Mouse (Mus musculus): ENCODE data around the gene Phldb2.

Phldb2 gene

DNA sequence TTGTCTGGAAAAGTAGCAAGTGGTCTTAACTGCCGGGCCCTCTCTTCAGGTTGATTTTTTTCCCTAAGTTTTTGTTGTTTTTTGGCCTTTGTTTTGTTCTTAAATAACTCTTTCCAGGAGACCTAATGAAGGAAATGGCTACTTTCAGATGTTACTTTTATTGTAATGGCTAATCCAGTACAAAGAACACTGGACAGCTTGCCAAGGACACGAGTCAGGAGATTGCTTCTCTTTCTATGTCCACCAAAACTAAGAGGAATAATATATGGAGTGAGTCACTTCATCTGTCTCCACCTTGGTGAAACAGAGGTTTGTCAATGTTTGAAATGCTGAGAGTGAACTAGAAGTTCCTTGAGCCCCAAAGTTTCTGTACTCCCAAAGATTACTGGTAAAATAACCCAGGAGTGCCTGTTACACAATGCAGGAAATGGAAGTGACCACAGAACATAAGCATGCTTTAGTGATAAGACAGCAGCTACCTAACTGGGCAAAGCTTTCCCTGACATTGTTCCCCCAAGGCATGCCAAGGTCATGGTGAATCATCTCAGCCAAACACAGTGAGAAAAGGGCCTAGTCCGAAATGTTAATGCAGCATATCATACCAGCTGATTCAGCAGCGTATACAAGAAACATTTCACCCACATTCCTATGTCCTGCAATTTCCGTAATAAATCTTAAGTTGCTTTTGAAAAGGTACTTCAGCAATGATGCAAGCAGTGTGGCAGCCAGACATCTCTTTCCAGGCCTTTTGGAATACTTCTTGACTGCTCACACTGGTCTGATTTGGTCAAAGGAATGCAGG lies 115.7 kb downstream of the Phldb2 start:
- no peak for DNase-seq

DNA sequence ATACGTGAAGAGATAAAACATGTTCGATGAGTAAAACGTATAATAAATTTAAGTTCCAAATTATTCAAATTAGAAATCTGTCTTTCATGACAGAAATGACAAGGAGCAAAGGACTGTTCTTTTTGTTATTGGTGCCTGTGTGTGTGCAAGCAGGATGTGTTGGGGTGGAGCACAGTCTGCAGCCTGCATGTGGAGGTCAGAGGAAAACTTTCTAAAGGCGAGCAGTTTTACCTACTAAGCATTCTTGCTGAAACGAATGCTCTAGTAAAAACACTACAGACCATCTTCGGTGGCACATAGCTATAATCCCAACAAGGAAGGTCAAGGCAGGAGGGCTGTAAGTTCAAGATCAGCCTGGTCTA lies 120.7 kb downstream of the Phldb2 start:
- DNase-seq = no peak

GRCm38 (mm10) chr16:45832061-45832746 lies 121.2 kb downstream of the Phldb2 start:
- DNase-seq = no peak

- no peak for DNase-seq
Observed at GRCm38 (mm10) chr16:45831094-45831872, 122.1 kb downstream of the Phldb2 start.

- DNase-seq = no peak
Observed at GRCm38 (mm10) chr16:45830096-45830866, 123.1 kb downstream of the Phldb2 start.

GRCm38 (mm10) chr16:45825309-45825708 lies 128.1 kb downstream of the Phldb2 start:
- no peak for DNase-seq

DNA sequence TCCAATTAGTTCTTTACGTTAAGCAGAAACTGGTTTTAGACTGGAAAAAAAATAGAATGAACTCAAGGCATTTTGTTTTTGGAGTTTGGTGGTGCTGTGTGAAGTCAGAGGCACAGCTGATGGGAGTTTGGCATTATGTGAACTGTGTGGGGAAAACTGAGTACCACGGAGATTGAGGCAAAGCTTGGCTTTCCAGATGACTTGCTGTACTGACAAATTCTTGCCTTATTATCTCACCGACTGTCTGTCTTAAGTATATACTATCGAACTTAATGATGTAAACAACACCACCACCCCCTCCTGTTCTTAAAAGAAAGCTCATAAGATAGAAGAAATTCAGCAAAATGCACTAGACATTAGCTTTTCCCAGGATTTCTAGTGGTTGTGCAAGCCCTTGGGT lies 129.4 kb downstream of the Phldb2 start:
- DNase-seq = no peak

DNA sequence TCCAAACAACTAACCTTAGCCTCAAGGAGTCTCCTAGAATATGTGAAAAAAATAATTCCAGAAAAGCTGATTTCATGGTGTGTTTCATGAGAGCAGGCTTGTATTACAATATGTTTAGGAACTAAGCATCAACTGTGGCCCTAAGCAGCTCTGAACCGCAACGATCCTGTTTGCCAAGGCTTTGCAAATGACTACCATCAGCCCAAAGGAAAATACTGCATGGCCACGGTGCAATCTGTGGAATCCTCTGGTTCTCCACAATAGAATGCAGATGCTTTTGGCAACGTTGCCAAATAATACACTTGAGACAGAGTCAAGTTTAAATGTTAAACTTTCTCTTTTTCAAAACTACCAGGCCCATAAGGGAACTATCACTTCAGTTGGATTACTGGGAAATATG lies 133.5 kb downstream of the Phldb2 start:
- DNase-seq = no peak

DNA sequence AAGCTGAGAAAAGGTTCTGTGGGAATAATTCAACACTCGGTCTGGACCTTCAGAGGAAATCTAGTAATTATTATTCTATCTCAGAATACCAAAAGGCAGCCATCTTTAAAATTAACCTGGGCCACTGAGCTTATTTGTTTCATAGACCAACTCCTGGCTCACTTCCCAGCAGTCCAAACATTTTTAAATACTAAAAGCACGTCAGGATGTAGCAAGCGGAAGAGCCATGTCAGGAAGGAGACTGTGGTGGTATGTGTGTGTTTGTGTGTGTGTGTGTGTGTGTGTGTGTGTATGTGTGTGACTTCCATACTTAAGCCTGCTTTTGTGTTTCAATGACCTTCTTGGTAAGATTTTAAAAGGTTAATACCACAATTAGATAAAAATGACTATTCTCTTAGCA lies 135.6 kb downstream of the Phldb2 start:
- no peak for DNase-seq

GRCm38 (mm10) chr16:45816670-45817069 lies 136.7 kb downstream of the Phldb2 start:
- DNase-seq = no peak

DNA sequence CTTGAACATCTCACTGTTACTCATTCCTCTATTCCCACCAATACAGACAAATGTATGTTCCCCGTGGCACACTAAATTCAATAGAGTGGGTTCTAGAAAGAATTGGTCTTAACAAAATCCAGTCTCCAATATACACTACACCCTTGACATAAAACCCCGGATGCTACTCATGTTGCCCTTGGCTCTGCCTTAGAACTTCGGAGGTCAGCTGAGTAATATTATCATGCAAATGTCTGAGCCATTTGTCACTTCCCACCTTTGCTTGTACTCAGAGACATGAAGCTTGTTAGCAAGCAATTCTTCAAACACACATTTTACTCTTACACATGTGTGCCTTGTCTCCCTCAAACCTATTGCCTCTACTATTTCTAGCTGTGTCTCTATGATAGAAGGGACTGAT lies 138.8 kb downstream of the Phldb2 start:
- DNase-seq = no peak

DNA sequence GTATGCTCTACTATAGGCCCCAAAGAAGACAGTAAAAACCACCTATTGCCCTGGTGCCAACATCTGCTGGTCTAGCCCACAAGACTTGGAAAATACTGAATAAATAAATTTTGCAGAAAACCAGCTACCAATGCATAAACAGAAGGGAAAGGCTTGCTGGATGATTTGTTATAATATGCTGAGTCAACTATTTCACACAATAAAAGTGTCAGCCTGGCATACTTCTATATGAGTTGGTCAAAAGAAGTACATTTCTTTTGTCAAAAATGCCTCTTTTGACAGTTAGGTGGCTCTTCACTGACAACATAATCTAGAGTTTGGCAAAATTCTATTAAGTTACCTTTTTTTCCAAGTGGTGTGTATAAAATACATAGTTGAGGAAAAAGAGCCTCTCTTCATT lies 141.6 kb downstream of the Phldb2 start:
- no peak for DNase-seq

DNA sequence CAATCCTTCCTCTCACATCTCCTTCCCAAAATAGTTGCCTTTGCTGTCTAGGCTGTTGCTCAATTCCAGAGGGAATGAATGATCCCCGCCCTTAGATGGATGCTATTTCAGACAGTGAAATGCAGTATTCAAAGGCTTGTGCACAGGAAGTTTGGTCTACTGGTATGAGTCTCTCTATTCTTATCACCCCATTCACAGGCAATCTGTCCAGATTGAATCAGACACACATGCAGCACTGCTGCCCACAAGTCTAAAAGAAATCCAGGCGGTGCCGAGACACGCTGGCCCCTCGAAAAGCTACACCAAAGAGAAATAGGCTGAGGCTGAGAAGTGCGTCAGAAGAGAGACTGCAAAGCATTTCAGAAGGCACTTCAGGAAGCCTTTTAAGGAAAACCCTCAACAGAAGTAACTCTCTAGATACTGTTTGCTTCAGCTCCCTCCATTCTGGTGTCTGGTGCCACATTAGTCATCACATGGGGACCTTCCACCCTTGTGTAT lies 142.5 kb downstream of the Phldb2 start:
- DNase-seq = no peak

DNA sequence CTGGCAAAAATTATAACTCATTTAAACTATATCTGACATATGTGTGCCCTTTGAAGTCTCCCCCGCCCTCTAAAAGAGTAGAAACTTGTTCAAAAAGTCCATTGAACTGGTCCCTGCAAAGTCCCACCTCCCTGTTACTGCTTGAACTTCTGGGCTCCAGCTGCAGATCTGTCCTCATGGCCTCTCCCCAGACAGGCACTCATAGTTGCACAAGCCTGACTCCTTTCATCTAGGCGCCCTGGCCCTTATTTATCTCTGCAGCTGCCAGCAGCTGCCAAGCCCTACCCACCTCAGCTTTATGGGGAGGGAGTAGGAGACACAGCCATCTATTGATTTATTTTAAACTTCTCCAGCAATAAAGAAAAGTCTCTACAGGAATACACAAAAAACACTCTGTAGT lies 143.2 kb downstream of the Phldb2 start:
- DNase-seq = no peak

DNA sequence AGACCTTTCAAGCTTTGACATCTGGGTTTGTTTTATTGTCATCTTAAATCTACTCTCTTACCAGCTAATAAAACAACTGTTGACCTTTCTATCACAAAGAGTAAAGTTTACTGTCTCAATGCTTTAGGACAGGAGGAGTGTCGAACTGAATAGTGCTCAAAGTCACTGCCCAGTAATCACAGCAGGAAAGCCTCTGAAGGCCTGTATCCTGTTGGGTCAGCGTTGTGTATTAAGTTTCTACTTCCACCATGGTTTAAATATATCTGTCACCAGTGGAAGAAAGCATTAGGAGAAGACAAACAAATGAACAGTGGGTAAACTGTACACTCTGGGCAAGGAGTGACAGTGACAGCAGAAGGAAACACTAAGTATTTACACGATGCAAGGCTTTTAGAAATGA lies 148.7 kb downstream of the Phldb2 start:
- no peak for DNase-seq

DNA sequence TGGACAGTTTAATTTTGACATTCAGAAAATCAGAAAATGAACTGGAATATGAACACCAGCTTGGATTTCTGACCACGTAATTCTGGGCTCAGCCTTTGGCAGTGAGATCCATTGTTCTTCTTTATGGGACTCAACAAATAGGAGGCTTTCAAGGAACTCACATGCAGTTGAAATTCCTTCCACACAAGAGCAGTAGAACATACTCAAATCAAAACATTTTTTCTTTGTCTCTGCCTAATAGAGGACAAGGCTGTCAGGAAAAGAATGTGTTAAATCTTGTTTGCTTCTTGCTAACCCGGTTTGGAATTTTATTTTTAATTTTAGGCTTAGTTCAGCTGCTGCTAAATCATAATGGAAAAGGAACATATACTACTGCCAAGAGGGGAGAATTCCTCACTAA lies 153.0 kb downstream of the Phldb2 start:
- no peak for DNase-seq

DNA sequence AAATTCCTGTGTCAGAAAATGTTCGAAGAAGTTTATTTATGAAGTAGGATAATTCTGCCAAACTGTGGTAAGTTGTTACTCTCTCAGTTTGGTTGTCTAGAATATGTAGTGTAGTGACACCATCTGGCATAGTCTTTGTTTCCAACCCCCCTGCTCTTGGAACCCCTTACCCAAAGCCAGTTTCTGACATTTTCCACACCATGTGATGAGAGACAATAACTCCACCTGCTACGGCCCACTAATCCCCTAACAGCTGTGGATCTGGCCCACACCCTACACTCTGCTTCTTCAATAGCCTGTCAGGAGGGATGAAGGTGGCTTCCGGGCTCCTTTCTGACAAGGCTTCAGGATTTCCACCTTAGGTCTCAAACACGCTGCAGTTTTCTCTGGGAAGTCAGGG lies 154.2 kb downstream of the Phldb2 start:
- no peak for DNase-seq

- DNase-seq = no peak
Observed at GRCm38 (mm10) chr16:45798591-45798990, 154.8 kb downstream of the Phldb2 start.

DNA sequence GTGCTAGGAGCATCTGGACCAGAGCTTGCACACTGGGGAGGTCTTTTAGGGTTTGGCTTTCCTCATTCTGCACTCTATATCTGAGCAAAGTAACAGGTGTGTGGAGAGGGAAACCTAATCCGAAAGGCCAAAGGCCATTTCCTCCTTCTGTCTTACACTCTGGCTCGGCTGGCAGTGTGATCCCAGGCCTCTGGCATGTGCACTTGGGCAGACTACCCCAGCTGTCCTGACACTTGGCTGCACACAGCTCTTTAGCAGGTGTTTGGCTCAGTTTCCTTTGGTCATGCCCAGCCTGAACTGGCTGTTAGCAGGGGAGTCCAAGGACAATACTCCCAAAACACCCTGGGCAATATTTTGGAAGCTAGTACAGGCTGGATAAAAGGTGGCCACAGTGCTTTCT lies 156.6 kb downstream of the Phldb2 start:
- DNase-seq = no peak

GRCm38 (mm10) chr16:45795188-45795693 lies 158.2 kb downstream of the Phldb2 start:
- no peak for DNase-seq

GRCm38 (mm10) chr16:45792781-45793180 lies 160.6 kb downstream of the Phldb2 start:
- DNase-seq = no peak

DNA sequence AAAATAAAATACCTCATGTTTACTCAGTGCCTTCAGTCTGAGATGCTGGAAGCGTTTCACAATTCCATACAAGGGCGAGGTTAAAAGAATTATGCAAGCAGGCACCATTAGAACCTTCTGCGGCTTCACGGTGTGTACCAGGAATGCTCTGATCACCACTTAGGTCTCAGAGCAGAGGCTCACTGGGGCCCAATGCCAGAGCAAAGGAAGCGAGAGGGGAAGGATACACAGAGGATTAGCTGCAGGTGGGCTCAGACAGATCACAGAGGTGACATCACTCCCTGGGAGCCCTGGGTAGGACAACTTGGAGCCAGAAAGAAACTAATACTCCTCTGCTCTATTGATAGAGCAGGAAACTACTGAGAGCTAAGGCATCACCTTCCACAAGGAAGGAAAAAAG lies 162.1 kb downstream of the Phldb2 start:
- no peak for DNase-seq

DNA sequence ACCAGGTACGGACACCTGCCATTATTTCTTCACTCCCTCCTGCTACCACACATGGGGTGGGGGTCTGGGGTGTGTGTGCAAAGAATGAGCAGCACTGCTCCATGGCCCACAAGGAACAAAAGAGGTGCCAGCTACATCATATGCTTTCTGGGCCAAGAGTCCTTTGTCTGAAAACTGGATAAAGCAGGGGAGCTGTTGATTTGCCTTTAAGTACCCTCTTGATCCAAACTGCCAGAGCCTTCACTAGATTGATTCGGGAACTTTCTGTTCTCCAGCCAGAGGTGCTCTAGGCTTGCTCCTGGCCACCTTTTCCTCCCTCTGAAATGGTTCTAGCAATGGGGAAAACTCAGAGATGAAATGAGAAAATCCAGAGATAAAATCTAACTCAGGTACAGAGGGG lies 164.1 kb downstream of the Phldb2 start:
- no peak for DNase-seq

All from layer of hippocampus, adult 9-11 months (tissue).